Mouse (Mus musculus): ENCODE measurements at regions not wholly inside any gene's neighbourhood (a gene's known extent, or its start where the extent isn't known, plus 50 kb on each side); places are given as distances from the start of the nearest gene placed in this dataset.

- H3K4me3 ChIP-seq (ENCODE audit: control insufficient read depth, low read depth, low read length) = no peak overlapping the region
- no peaks in the 10 kb centered on the region for H3K27me3 ChIP-seq (ENCODE audit: control insufficient read depth, insufficient read depth, low read length)
- H3K4me1 ChIP-seq (ENCODE audit: control insufficient read depth, insufficient read depth, low read length) = no peaks in the 10 kb centered on the region
- TF ChIP-seq POLR2A (IDR thresholded peaks at IDR 0.05; ENCODE audit: control insufficient read depth, low read depth, low read length) = no peak
- TF ChIP-seq CTCF (IDR thresholded peaks at IDR 0.05; ENCODE audit: control insufficient read depth, insufficient read depth, insufficient replicate concordance, low read depth, low read length) = no peak
- H3K27ac ChIP-seq (ENCODE audit: control insufficient read depth, insufficient read depth, low read depth, low read length) = no peak overlapping the region
- no peaks in the 10 kb centered on the region for H3K36me3 ChIP-seq (ENCODE audit: control insufficient read depth, insufficient read depth, low read length)
Measured at GRCm38 (mm10) chr16:76499686-76500400, 126.2 kb upstream of the Nrip1 start.

GRCm38 (mm10) chr16:76498233-76498632, 124.6 kb upstream of the Nrip1 start:
- no peaks in the 10 kb centered on the region for H3K27me3 ChIP-seq (ENCODE audit: control insufficient read depth, insufficient read depth, low read length)
- no peaks in the 10 kb centered on the region for H3K36me3 ChIP-seq (ENCODE audit: control insufficient read depth, insufficient read depth, low read length)
- TF ChIP-seq CTCF (IDR thresholded peaks at IDR 0.05; ENCODE audit: control insufficient read depth, insufficient read depth, insufficient replicate concordance, low read depth, low read length) (no peak), POLR2A (IDR thresholded peaks at IDR 0.05; ENCODE audit: control insufficient read depth, low read depth, low read length) (no peak)
- no peak overlapping the region for H3K4me3 ChIP-seq (ENCODE audit: control insufficient read depth, low read depth, low read length)
- H3K4me1 ChIP-seq (ENCODE audit: control insufficient read depth, insufficient read depth, low read length) = no peaks in the 10 kb centered on the region
- H3K27ac ChIP-seq (ENCODE audit: control insufficient read depth, insufficient read depth, low read depth, low read length) = no peak overlapping the region

GRCm38 (mm10) chr16:76497041-76497808, 123.6 kb upstream of the Nrip1 start:
- Histone ChIP-seq H3K4me1 (ENCODE audit: control insufficient read depth, insufficient read depth, low read length) (no peaks in the 10 kb centered on the region), H3K4me3 (ENCODE audit: control insufficient read depth, low read depth, low read length) (no peak overlapping the region), H3K27me3 (ENCODE audit: control insufficient read depth, insufficient read depth, low read length) (no peaks in the 10 kb centered on the region), H3K27ac (ENCODE audit: control insufficient read depth, insufficient read depth, low read depth, low read length) (no peak overlapping the region), H3K36me3 (ENCODE audit: control insufficient read depth, insufficient read depth, low read length) (no peaks in the 10 kb centered on the region)
- TF ChIP-seq CTCF (IDR thresholded peaks at IDR 0.05; ENCODE audit: control insufficient read depth, insufficient read depth, insufficient replicate concordance, low read depth, low read length) = no peak
- TF ChIP-seq POLR2A (IDR thresholded peaks at IDR 0.05; ENCODE audit: control insufficient read depth, low read depth, low read length) = no peak

GRCm38 (mm10) chr16:76483419-76483818, 109.8 kb upstream of the Nrip1 start:
- no peaks in the 10 kb centered on the region for H3K4me1 ChIP-seq (ENCODE audit: control insufficient read depth, insufficient read depth, low read length)
- TF ChIP-seq POLR2A (IDR thresholded peaks at IDR 0.05; ENCODE audit: control insufficient read depth, low read depth, low read length) (no peak), CTCF (IDR thresholded peaks at IDR 0.05; ENCODE audit: control insufficient read depth, insufficient read depth, insufficient replicate concordance, low read depth, low read length) (no peak)
- no peaks in the 10 kb centered on the region for H3K27me3 ChIP-seq (ENCODE audit: control insufficient read depth, insufficient read depth, low read length)
- no peaks in the 10 kb centered on the region for H3K36me3 ChIP-seq (ENCODE audit: control insufficient read depth, insufficient read depth, low read length)
- H3K27ac ChIP-seq (ENCODE audit: control insufficient read depth, insufficient read depth, low read depth, low read length) = no peak overlapping the region
- H3K4me3 ChIP-seq (ENCODE audit: control insufficient read depth, low read depth, low read length) = no peak overlapping the region

GRCm38 (mm10) chr16:76481966-76482365, 108.3 kb upstream of the Nrip1 start:
- Histone ChIP-seq H3K27me3 (ENCODE audit: control insufficient read depth, insufficient read depth, low read length) (no peaks in the 10 kb centered on the region), H3K36me3 (ENCODE audit: control insufficient read depth, insufficient read depth, low read length) (no peaks in the 10 kb centered on the region), H3K4me1 (ENCODE audit: control insufficient read depth, insufficient read depth, low read length) (no peaks in the 10 kb centered on the region), H3K27ac (ENCODE audit: control insufficient read depth, insufficient read depth, low read depth, low read length) (no peak overlapping the region), H3K4me3 (ENCODE audit: control insufficient read depth, low read depth, low read length) (no peak overlapping the region)
- TF ChIP-seq CTCF (IDR thresholded peaks at IDR 0.05; ENCODE audit: control insufficient read depth, insufficient read depth, insufficient replicate concordance, low read depth, low read length) (no peak), POLR2A (IDR thresholded peaks at IDR 0.05; ENCODE audit: control insufficient read depth, low read depth, low read length) (no peak)

GRCm38 (mm10) chr16:76477474-76477873, 103.8 kb upstream of the Nrip1 start:
- TF ChIP-seq POLR2A (IDR thresholded peaks at IDR 0.05; ENCODE audit: control insufficient read depth, low read depth, low read length) = no peak
- TF ChIP-seq CTCF (IDR thresholded peaks at IDR 0.05; ENCODE audit: control insufficient read depth, insufficient read depth, insufficient replicate concordance, low read depth, low read length) = no peak
- Histone ChIP-seq H3K4me1 (ENCODE audit: control insufficient read depth, insufficient read depth, low read length) (no peaks in the 10 kb centered on the region), H3K27ac (ENCODE audit: control insufficient read depth, insufficient read depth, low read depth, low read length) (no peak overlapping the region), H3K27me3 (ENCODE audit: control insufficient read depth, insufficient read depth, low read length) (no peaks in the 10 kb centered on the region), H3K36me3 (ENCODE audit: control insufficient read depth, insufficient read depth, low read length) (no peaks in the 10 kb centered on the region), H3K4me3 (ENCODE audit: control insufficient read depth, low read depth, low read length) (no peak overlapping the region)

GRCm38 (mm10) chr16:76474481-76474880, 100.9 kb upstream of the Nrip1 start:
- Histone ChIP-seq H3K4me3 (ENCODE audit: control insufficient read depth, low read depth, low read length) (no peak overlapping the region), H3K27ac (ENCODE audit: control insufficient read depth, insufficient read depth, low read depth, low read length) (no peak overlapping the region), H3K4me1 (ENCODE audit: control insufficient read depth, insufficient read depth, low read length) (no peaks in the 10 kb centered on the region), H3K27me3 (ENCODE audit: control insufficient read depth, insufficient read depth, low read length) (no peaks in the 10 kb centered on the region), H3K36me3 (ENCODE audit: control insufficient read depth, insufficient read depth, low read length) (no peaks in the 10 kb centered on the region)
- TF ChIP-seq POLR2A (IDR thresholded peaks at IDR 0.05; ENCODE audit: control insufficient read depth, low read depth, low read length) (no peak), CTCF (IDR thresholded peaks at IDR 0.05; ENCODE audit: control insufficient read depth, insufficient read depth, insufficient replicate concordance, low read depth, low read length) (no peak)
